Mouse (Mus musculus) embryonic facial prominence, embryonic 10.5 days (tissue): ENCODE measurements around the gene Snrpa. TPM values are rescaled to one million over a fixed set of nuclear protein-coding genes. Genes with fewer than 3 reads are reported as not detected.

ENCODE experiments used
- DNase-seq: peaks from one replicate; pipeline ENCODE4 v3.0.0-alpha.2; 2017; ENCODE audit warnings: low spot score
- H3K27ac ChIP-seq: fragments of 300-500 bp; sonication (generic); replicated peaks from 2 replicates; pipeline ENCODE4 v1.5.1; 2016; ENCODE audit warnings: mild to moderate bottlenecking
- H3K27me3 ChIP-seq: fragments of 300-500 bp; sonication (generic); replicated peaks from 2 replicates; pipeline ENCODE4 v1.6.1; 2016; ENCODE audit warnings: low read depth, mild to moderate bottlenecking; ENCODE audit not compliant: poor library complexity, severe bottlenecking
- H3K36me3 ChIP-seq: fragments of 300-500 bp; sonication (generic); replicated peaks from 2 replicates; pipeline ENCODE4 v1.6.1; 2016; ENCODE audit warnings: mild to moderate bottlenecking, moderate library complexity
- H3K4me1 ChIP-seq: fragments of 300-500 bp; sonication (generic); 2 replicates; pipeline ENCODE4 v1.6.1; 2016
- H3K4me3 ChIP-seq: fragments of 300-500 bp; sonication (generic); 2 replicates; pipeline ENCODE4 v1.5.1; 2016; ENCODE audit warnings: mild to moderate bottlenecking, moderate library complexity
- H3K9me3 ChIP-seq: fragments of 300-500 bp; sonication (generic); 2 replicates; pipeline ENCODE4 v1.6.1; 2016; ENCODE audit warnings: mild to moderate bottlenecking
- WGBS: fragments of 180-500 bp; shearing (Covaris S2); methylation state at CpG from one replicate; pipeline ENCODE4 v1.1.7; 2016; 5-methylcytosine and 5-hydroxymethylcytosine counted together
- polyA plus RNA-seq: library from polyadenylated mRNA; unstranded; fragments of >200 nt; fragmentation: Nextera tagmentation; extraction: Ambion mirVana; gene quantifications from 2 replicates; pipeline ENCODE4 v1.2.1, GENCODE M21; 2016

Gene Snrpa
- polyA plus RNA-seq, 1 experiment from 2014 or later: 415 TPM

DNA sequence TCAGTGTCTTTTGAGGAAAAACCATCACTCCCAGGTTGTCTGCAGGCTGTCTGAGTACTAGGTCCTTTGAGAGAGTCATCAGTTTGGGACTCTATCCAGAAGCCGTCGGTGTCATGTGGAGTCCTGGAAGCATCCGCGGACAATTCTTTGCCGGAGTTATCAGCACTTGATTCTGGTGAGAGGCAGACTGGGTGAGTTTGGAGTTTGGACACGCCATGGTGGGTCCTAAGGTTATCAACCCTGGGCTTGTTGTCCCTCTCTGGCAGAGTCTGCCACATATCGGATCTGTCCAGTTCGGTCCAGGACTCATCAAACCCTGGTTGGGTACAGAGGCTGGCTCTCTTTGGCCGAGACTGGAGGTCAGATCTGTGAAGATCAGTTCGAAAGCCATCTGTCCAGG, 31.6 kb upstream of the Snrpa start:
- H3K27ac ChIP-seq: peak overlapping the region; percentile 91
- peaks cover 16% of the 10 kb centered on the region for H3K36me3 ChIP-seq
- 9% methylated on average over 10 of the region's 10 CpGs for WGBS
- no peak for DNase-seq
- peaks cover 59% of the 10 kb centered on the region for H3K4me1 ChIP-seq
- H3K9me3 ChIP-seq: no peaks in the 10 kb centered on the region
- peak overlapping the region; percentile 69 for H3K4me3 ChIP-seq
- H3K27me3 ChIP-seq: no peaks in the 10 kb centered on the region

DNA sequence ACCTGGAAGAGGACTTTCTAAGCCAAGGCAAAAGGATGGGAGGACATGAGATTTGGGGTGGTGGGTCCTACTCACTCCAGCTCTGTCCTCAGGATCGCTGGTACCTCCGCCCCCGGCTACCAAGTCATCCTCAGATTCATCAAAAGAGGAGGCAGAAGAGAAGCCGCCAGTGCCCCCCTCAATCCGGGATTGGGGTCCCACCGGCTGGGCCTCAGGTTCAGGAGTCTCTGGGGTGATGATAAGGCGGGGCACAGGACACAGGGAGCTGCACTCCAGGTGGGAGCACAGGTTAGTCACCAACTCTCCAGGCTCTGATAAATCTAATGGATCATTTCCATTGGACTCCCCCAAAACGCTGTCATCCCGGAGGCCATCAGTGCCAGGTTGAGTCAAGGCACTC, 31.2 kb upstream of the Snrpa start:
- H3K4me1 ChIP-seq: peaks cover 56% of the 10 kb centered on the region
- no peak for DNase-seq
- H3K27ac ChIP-seq: peak overlapping the region; percentile 91; the same call in 1 of the 2 replicates
- peak overlapping the region; percentile 69 for H3K4me3 ChIP-seq
- peaks cover 16% of the 10 kb centered on the region for H3K36me3 ChIP-seq
- no peaks in the 10 kb centered on the region for H3K9me3 ChIP-seq
- H3K27me3 ChIP-seq: no peaks in the 10 kb centered on the region
- 37% methylated on average over 9 of the region's 9 CpGs for WGBS

DNA sequence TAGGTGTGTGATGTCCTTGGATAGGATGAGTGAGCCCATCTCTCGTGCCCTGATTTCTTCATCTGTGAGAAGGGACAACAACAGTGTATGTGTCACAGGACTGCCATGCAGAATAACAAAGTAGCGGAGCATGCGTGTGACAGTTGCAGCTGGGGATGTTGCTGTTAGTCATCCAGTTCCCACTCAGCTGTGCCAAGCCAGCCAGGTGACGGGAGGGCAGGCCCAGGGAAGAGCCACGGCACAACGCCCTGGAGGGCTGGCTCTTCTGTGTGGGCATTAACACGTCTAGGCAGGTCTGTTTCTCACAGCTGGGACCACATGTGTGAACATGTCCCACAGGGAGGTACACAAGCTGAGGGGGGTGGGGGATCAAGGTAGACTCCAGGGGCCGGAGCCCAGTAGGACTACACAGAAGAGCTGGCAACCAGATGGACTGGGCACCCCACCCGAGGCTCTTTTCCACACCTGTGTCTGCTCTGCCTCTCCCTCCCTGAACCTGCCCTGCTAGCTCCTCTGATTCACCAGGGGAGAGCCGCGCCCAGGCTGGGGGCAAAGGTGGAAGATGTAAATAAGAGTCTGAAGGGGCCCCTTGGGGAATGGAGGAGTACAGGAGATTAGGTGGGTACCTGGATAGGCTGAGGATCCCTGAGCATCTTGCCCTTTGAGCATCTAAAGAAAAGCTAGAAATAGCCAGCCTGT, 29.0 kb upstream of the Snrpa start:
- peaks cover 26% of the 10 kb centered on the region for H3K36me3 ChIP-seq
- 81% methylated on average over 11 of the region's 11 CpGs for WGBS
- H3K27me3 ChIP-seq: no peaks in the 10 kb centered on the region
- H3K9me3 ChIP-seq: no peaks in the 10 kb centered on the region
- H3K4me3 ChIP-seq: peak overlapping the region; percentile 69; the same call in 1 of the 2 replicates
- peak; percentile 19 for DNase-seq
- peak overlapping the region; percentile 30 for H3K27ac ChIP-seq
- peaks cover 53% of the 10 kb centered on the region for H3K4me1 ChIP-seq

DNA sequence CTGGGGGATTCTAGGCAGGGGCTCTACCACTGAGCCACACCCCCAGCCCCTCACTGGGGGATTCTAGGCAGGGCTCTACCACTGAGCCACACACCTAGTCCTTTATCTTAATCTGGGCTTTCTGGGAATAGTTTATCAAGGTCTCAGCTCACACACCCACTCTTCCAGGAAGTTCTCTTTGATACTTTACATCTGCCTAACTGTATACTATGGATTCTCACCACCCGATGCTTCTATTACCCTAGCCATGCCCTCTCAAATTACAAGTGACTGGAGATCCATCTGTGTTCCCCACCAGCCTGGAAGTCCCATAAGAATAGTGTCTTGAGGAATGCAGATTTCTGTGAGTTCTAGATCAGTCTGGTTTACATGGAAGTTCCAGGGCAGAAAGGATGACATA, 26.5 kb upstream of the Snrpa start:
- no peak overlapping the region for H3K4me3 ChIP-seq
- no peak overlapping the region for H3K27ac ChIP-seq
- WGBS: 89% methylated on average over 1 of the region's 1 CpGs
- DNase-seq: no peak
- peaks cover 45% of the 10 kb centered on the region for H3K4me1 ChIP-seq
- H3K36me3 ChIP-seq: peaks cover 46% of the 10 kb centered on the region
- no peaks in the 10 kb centered on the region for H3K27me3 ChIP-seq
- H3K9me3 ChIP-seq: no peaks in the 10 kb centered on the region

DNA sequence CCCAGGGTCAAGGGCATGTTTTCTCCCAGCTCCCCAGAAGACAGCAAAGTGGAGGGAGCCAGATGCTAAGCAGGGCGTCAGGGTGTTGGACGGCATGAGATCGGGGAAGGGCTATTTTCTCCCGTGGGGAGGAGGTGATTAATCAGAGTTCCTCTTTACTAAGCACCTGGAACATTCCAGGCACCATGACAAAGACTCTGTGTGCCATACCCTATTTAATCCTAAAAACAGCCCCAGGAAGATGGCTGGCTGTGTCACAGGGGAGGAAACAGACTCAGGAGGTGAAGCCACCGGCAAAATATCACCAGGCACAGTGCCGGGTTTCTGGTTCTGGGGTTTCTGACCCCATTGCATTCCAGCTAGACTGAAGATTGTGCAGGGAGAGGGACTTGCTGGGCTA, 25.9 kb upstream of the Snrpa start:
- H3K4me1 ChIP-seq: peaks cover 39% of the 10 kb centered on the region
- no peak overlapping the region for H3K4me3 ChIP-seq
- 84% methylated on average over 6 of the region's 6 CpGs for WGBS
- H3K36me3 ChIP-seq: peaks cover 50% of the 10 kb centered on the region
- DNase-seq: no peak
- no peak overlapping the region for H3K27ac ChIP-seq
- no peaks in the 10 kb centered on the region for H3K9me3 ChIP-seq
- H3K27me3 ChIP-seq: no peaks in the 10 kb centered on the region

DNA sequence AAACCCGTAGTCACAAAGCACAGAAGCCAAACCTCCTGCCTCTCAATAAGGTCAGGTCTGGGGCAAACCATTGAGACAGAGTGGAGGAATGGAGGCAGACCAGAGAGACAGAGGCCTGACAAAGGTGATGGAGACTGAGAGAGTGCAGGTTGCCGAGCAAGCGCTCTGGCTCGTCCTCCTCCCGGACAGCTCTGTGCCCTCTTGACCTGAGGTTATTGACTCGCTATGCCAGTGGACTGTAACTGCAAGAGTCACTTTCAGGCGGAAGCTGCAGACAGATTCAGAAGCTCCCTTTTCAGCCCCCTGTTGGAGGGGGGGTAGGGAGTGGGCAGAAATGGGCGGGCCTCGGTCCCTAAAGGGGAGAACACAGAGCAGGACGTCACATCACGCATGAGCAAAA, 23.9 kb upstream of the Snrpa start:
- H3K4me3 ChIP-seq: no peak overlapping the region
- no peak for DNase-seq
- H3K36me3 ChIP-seq: peaks cover 61% of the 10 kb centered on the region
- 79% methylated on average over 11 of the region's 11 CpGs for WGBS
- no peak overlapping the region for H3K27ac ChIP-seq
- peaks cover 19% of the 10 kb centered on the region for H3K4me1 ChIP-seq
- H3K9me3 ChIP-seq: no peaks in the 10 kb centered on the region
- H3K27me3 ChIP-seq: no peaks in the 10 kb centered on the region

DNA sequence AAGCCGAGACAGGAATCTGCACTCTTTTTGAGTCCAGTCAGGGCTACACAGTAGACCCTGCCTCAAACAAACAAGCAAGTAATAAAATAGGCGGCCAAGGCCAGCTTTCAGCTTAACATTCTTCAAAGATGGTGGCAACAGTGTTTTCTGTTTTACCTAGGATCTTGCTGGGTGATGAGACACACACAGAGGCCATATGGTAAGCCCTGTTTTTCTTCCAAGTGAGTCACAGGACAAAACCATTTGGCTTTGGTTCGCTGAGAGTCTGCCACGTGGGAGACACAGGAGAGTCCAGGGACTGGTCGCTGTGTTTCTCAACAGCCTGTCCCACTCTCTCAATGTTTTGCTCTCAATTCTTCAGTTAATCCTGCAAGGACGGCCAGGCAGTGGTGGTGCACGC, 22.5 kb upstream of the Snrpa start:
- no peaks in the 10 kb centered on the region for H3K27me3 ChIP-seq
- H3K9me3 ChIP-seq: no peaks in the 10 kb centered on the region
- 85% methylated on average over 7 of the region's 7 CpGs for WGBS
- no peak overlapping the region for H3K4me3 ChIP-seq
- H3K36me3 ChIP-seq: peaks cover 66% of the 10 kb centered on the region
- peaks cover 6% of the 10 kb centered on the region for H3K4me1 ChIP-seq
- DNase-seq: no peak
- no peak overlapping the region for H3K27ac ChIP-seq

DNA sequence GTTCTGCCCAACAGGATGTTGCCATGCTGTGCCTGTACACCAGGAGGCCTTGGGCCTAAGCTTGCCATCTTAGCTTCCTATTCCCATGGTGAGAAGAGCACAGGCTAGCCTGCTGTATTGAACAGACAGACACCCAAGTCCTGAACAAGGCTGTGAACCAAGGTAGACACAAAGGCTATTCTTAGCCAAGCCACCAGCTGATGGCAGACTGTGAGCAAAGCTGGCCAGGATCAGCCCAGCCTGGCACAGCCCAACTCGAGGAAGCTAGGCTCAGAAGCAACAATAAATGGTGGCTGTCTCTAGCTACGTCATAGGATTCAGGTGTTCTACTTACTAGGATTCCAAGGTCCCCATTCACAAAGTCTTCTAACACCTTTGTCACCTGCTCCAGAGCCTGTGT, 16.6 kb upstream of the Snrpa start:
- Histone ChIP-seq H3K4me3 (no peak overlapping the region), H3K27ac (no peak overlapping the region), H3K4me1 (no peaks in the 10 kb centered on the region), H3K27me3 (no peaks in the 10 kb centered on the region), H3K36me3 (peaks cover 90% of the 10 kb centered on the region), H3K9me3 (no peaks in the 10 kb centered on the region)
- 84% methylated on average over 2 of the region's 2 CpGs for WGBS
- DNase-seq: no peak

DNA sequence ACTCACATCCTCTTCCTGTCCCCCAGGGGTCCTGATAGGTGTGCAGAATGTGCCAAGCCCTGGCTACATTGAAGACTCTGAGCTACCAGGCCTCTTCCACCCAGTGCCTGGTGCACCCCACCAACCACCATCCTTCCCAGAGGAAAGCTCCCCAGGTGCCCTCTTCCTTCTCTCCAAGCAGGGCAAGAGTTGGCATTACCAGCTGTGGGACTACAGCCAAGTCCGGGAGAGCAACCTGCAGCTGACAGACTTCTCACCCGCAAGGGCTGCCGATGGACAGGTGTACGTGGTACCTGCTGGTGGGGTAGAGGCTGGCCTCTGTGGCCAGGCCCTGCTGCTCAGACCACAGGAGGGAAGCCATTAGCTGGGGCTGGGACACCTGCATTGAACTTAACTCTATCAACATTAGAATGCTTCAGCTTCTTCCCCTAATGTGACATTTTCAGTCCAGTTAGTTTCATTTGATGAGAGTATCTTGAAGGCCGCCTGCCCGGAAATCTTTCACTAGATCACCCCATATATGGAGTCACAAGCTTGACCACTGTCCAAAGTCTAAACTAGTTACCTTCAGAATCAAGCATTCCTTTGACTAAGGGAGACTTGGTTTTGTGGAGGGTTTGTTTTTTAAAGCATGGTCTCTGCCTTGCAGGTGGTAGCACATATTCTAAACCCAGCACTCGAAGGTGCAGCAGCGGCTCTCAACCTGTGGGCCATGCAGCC, 7.8 kb upstream of the Snrpa start:
- DNase-seq: no peak
- Histone ChIP-seq H3K4me3 (no peak overlapping the region), H3K27ac (no peak overlapping the region), H3K9me3 (no peaks in the 10 kb centered on the region), H3K27me3 (no peaks in the 10 kb centered on the region), H3K36me3 (peaks cover 87% of the 10 kb centered on the region), H3K4me1 (no peaks in the 10 kb centered on the region)
- WGBS: 94% methylated on average over 8 of the region's 8 CpGs

DNA sequence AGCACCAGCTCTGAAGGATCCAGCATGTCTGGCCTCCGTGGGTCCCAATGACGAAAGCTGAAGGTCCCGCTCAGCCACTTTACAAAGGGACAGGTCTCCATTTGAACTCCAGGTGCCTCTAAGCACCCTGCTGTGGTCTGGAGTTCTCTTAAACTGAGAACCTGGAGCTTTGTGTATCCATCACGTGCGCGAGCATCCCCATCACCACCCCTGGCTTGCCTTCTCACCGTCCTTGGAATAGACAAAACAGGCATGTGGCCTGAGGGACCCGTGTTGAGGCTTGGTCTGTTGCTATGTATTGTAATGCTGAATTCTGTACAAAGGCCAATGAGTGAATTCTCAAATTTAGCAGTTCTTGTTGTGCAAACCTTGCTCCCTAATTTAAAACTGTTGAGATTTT, 2.7 kb upstream of the Snrpa start:
- DNase-seq: no peak
- Histone ChIP-seq H3K27ac (no peak overlapping the region), H3K27me3 (no peaks in the 10 kb centered on the region), H3K36me3 (peaks cover 66% of the 10 kb centered on the region), H3K4me1 (peaks cover 18% of the 10 kb centered on the region), H3K9me3 (no peaks in the 10 kb centered on the region), H3K4me3 (no peak overlapping the region)
- 95% methylated on average over 8 of the region's 8 CpGs for WGBS

DNA sequence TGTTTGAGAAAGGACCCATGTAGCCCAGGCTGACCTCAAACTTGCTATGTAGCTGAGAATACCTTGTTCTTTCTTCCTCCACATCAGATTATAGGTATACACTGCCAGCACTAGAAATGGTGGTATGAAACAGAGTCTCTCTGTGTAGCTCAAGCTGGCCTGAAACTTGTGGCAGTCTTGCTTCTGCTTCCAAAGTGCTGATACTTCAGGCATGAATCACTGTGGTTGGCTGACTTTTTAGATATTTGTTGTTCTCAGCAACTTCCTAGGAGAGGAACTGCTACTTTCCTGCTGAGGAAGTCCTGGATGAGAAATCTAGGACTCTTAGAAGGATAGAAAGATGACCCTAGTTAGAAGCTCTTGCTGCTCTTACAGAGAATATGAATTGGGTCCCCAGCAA, 2.3 kb upstream of the Snrpa start:
- peaks cover 22% of the 10 kb centered on the region for H3K4me1 ChIP-seq
- H3K27ac ChIP-seq: no peak overlapping the region
- no peaks in the 10 kb centered on the region for H3K9me3 ChIP-seq
- no peak for DNase-seq
- H3K4me3 ChIP-seq: no peak overlapping the region
- H3K27me3 ChIP-seq: no peaks in the 10 kb centered on the region
- peaks cover 66% of the 10 kb centered on the region for H3K36me3 ChIP-seq

DNA sequence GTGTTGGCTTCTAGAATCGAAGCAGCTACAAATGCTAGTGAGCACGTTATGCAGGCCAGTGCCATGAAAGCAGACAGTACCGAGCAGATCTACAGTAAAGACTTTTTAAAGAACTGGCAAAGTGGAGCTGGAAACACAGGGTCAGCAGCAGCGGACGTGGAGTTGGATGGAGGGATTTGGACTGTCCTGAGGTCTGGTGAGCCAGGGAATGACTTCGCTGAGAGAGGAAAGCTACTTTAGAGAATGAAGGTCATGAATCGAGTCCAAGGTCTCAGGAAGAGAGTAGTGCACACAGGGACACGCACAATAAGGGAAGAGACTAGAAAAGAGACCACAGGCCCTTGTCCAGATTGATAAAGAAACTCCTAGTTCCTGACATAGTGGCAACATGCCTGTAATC, 1.6 kb upstream of the Snrpa start:
- Histone ChIP-seq H3K27ac (no peak overlapping the region), H3K27me3 (no peaks in the 10 kb centered on the region), H3K4me1 (peaks cover 23% of the 10 kb centered on the region), H3K4me3 (peak overlapping the region; percentile 90; the same call in 1 of the 2 replicates), H3K36me3 (peaks cover 66% of the 10 kb centered on the region), H3K9me3 (no peaks in the 10 kb centered on the region)
- DNase-seq: no peak
- WGBS: 94% methylated on average over 8 of the region's 8 CpGs

DNA sequence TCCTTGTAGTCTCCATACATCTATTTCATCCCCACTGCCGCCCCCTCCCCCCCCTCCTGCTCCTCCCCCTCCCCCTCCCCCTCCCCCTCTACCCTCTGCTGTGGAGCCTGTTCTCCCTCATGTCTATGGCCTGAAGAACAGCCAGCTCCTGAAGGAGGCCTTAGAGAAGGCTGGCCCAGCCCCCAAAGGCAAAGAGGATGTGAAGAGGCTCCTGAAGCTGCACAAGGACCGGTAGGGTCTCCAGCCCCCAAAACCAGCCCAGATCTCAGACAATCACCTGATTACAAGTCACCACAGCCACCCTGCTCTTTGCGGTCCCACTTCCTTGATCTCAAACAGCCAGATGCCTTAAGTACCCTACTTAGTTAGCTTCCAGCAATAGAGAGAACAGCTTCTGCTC, 1.1 kb upstream of the Snrpa start:
- WGBS: 92% methylated on average over 3 of the region's 3 CpGs

More for the DNA sequence above, 1.1 kb upstream of the Snrpa start:
- Histone ChIP-seq H3K27me3 (no peaks in the 10 kb centered on the region), H3K36me3 (peaks cover 66% of the 10 kb centered on the region), H3K4me3 (peak overlapping the region; percentile 90; the same call in 1 of the 2 replicates), H3K9me3 (no peaks in the 10 kb centered on the region), H3K4me1 (peaks cover 23% of the 10 kb centered on the region), H3K27ac (peak overlapping the region; percentile 44; the same call in 1 of the 2 replicates)
- no peak for DNase-seq
